Mouse (Mus musculus): ENCODE measurements at regions not wholly inside any gene's neighbourhood (a gene's known extent, or its start where the extent isn't known, plus 50 kb on each side); places are given as distances from the start of the nearest gene placed in this dataset.
A peak's percentile ranks its signal among the peaks of the same experiment; 100 is the strongest.

DNA sequence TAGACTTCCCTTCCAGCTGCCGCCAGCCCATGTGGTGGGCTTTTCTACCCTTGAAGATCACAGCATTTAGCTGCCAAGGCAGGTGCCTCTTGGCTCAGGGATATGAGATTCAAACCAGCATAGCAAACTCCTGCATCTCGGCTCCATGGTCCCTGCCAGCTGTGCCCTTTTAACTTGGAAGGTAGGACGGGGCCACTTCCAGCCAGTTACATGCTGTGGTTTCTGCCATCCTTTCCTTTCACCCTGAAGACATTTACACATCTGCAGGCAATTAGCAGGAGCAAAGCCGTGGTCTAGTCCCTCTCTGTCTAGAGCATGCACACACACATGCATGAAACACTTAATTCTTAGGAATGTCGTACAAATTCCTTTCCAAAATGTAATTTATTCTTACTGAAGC lies 64.1 kb upstream of the Sh3gl3 start:
- WGBS, result 39% methylated on average over 5 of the region's 5 CpGs
- H3K9ac ChIP-seq, result no peak overlapping the region
- DNase-seq (no peak), ATAC-seq (ENCODE audit: insufficient read depth) (no peak)
- TF ChIP-seq CTCF (IDR thresholded peaks at IDR 0.05; ENCODE audit: low read depth), result no peak
- H3K4me3 ChIP-seq (ENCODE audit: low read depth, low read length), result no peak overlapping the region
- no peak overlapping the region for H3K27ac ChIP-seq (ENCODE audit: low read depth)
- H3K4me2 ChIP-seq, result no peak overlapping the region
- H3K36me3 ChIP-seq (ENCODE audit: insufficient read depth), result no peaks in the 10 kb centered on the region
- no peaks in the 10 kb centered on the region for H3K4me1 ChIP-seq (ENCODE audit: insufficient read depth)
- H3K9me3 ChIP-seq (ENCODE audit: low read depth, low read length), result no peaks in the 10 kb centered on the region
- H3K27me3 ChIP-seq (ENCODE audit: insufficient read depth, low read length), result no peaks in the 10 kb centered on the region

DNA sequence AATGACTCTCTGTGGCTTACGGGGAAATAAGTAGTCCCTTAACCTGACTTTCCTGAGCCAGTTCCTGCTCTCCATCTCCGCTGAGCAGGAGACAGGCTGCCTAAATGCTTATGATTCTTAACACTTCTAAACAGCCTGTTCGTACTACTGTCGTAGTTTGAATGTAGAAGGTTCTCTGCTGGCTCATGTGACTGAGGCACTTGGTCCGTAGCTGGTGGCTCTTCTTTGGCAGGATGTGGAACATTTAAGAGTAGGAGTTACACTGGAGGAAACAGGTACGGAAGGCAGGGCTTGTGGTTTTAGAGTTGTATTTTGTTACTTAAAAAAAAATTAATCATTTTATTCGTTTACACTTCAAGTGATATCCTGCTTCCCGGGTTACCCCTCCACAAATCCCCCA lies 63.7 kb upstream of the Sh3gl3 start:
- no peaks in the 10 kb centered on the region for H3K36me3 ChIP-seq (ENCODE audit: insufficient read depth)
- H3K4me2 ChIP-seq, result no peak overlapping the region
- no peaks in the 10 kb centered on the region for H3K9me3 ChIP-seq (ENCODE audit: low read depth, low read length)
- WGBS, result 50% methylated on average over 8 of the region's 8 CpGs
- no peak overlapping the region for H3K27ac ChIP-seq (ENCODE audit: low read depth)
- H3K27me3 ChIP-seq (ENCODE audit: insufficient read depth, low read length), result no peaks in the 10 kb centered on the region
- no peak for ATAC-seq (ENCODE audit: insufficient read depth)
- no peak for DNase-seq
- no peak overlapping the region for H3K9ac ChIP-seq
- no peaks in the 10 kb centered on the region for H3K4me1 ChIP-seq (ENCODE audit: insufficient read depth)
- TF ChIP-seq CTCF (IDR thresholded peaks at IDR 0.05; ENCODE audit: low read depth), result no peak
- no peak overlapping the region for H3K4me3 ChIP-seq (ENCODE audit: low read depth, low read length)

DNA sequence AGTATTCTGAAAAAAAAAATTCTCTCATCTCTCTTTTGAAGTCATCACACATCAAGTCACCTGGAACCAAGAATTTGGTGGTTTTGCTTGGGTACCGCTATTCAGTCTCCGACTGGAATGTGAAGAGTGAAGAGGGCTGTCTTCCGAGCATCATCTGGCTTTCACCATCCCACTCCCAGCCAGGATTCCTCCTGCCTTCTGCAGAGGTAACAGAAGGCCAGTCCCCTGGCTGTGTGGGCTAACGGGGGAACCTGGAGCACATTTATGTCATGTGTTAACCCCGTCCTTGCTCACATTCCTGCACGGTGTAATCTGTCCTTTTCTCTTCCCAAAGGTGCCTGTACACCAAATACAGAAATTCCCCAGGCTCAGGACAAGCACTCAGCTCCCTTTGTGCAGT lies 61.6 kb upstream of the Sh3gl3 start:
- DNase-seq, result no peak
- no peaks in the 10 kb centered on the region for H3K27me3 ChIP-seq (ENCODE audit: insufficient read depth, low read length)
- 40% methylated on average over 6 of the region's 6 CpGs for WGBS

DNA sequence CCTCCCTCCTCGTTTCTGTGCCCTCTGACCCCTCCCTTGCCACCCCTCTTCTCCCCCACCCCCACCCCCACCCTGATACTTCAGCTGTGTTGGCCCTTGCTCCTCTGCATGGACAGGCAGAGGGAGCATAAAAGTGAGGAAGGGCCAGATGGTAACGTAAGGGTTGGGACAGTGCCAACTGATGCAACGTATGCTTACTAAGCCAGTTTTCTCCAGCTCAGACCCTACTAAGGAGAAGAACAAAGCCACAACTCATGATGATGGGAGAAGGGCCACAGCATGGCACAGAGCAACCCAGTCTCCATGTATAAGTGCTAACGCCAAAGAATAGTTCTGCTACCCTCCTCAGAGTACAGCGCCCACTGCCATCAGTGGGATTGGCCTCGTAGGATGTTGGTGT lies 58.0 kb upstream of the Sh3gl3 start:
- no peaks in the 10 kb centered on the region for H3K9me3 ChIP-seq (ENCODE audit: low read depth, low read length)

More for the DNA sequence above, 61.6 kb upstream of the Sh3gl3 start:
- Histone ChIP-seq H3K4me1 (ENCODE audit: insufficient read depth) (no peaks in the 10 kb centered on the region), H3K4me2 (no peak overlapping the region), H3K4me3 (ENCODE audit: low read depth, low read length) (no peak overlapping the region), H3K9ac (no peak overlapping the region), H3K9me3 (ENCODE audit: low read depth, low read length) (no peaks in the 10 kb centered on the region), H3K36me3 (ENCODE audit: insufficient read depth) (no peaks in the 10 kb centered on the region), H3K27ac (ENCODE audit: low read depth) (no peak overlapping the region)
- no peak for ATAC-seq (ENCODE audit: insufficient read depth)
- TF ChIP-seq CTCF (IDR thresholded peaks at IDR 0.05; ENCODE audit: low read depth), result no peak

DNA sequence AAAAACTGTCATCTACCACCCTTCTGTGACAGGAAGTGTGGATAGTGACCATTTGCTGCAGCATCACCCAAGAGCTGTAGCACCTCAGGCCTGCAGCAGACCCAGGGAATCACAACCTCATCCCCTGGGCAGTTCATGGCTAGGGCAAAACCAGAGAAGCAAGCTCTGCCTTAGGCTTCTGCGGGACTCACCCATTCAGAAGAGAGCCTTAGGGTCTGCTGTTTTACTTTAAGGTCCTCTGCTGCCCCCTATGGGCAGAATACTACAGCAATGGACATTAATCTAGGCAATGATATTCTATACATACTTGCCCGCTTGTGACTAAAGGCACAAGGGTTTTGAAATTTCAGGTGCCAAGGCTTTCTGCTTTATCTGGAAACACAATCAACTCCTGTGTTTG lies 54.4 kb upstream of the Sh3gl3 start:
- Histone ChIP-seq H3K4me2 (no peak overlapping the region), H3K9ac (no peak overlapping the region), H3K36me3 (ENCODE audit: insufficient read depth) (no peaks in the 10 kb centered on the region), H3K4me3 (ENCODE audit: low read depth, low read length) (no peak overlapping the region), H3K27ac (ENCODE audit: low read depth) (no peak overlapping the region), H3K4me1 (ENCODE audit: insufficient read depth) (no peaks in the 10 kb centered on the region), H3K27me3 (ENCODE audit: insufficient read depth, low read length) (no peaks in the 10 kb centered on the region), H3K9me3 (ENCODE audit: low read depth, low read length) (no peaks in the 10 kb centered on the region)
- DNase-seq, result peak; percentile 96
- TF ChIP-seq CTCF (IDR thresholded peaks at IDR 0.05; ENCODE audit: low read depth), result peak; percentile 89
- ATAC-seq (ENCODE audit: insufficient read depth), result peak; percentile 52; the same call in 1 of the 2 replicates
- WGBS, result 6% methylated on average over 2 of the region's 2 CpGs

More for the DNA sequence above, 58.0 kb upstream of the Sh3gl3 start:
- peak; percentile 14 for DNase-seq
- H3K4me1 ChIP-seq (ENCODE audit: insufficient read depth), result no peaks in the 10 kb centered on the region
- H3K4me3 ChIP-seq (ENCODE audit: low read depth, low read length), result no peak overlapping the region
- TF ChIP-seq CTCF (IDR thresholded peaks at IDR 0.05; ENCODE audit: low read depth), result no peak
- no peak overlapping the region for H3K4me2 ChIP-seq
- no peaks in the 10 kb centered on the region for H3K36me3 ChIP-seq (ENCODE audit: insufficient read depth)
- no peaks in the 10 kb centered on the region for H3K27me3 ChIP-seq (ENCODE audit: insufficient read depth, low read length)
- H3K27ac ChIP-seq (ENCODE audit: low read depth), result no peak overlapping the region
- 69% methylated on average over 6 of the region's 6 CpGs for WGBS
- no peak overlapping the region for H3K9ac ChIP-seq
- ATAC-seq (ENCODE audit: insufficient read depth), result no peak

DNA sequence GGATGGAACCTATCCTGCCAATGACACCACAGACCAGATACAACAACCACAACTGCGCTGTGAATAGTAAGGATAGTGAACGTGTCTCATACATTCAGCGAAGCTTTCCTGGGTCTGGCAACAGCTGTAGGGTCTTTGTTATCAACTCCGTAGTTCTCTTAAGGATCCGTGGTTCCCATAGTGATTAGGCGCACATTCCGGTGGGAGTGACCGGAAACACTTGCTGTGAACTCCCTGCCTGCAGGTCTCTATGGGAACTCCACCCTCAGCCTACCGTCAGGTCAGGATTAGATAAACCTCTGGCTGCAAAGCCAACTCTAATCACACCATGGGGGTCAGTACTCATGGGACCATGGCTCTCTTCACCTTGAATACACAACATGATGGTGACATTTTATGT lies 53.8 kb upstream of the Sh3gl3 start:
- no peak for ATAC-seq (ENCODE audit: insufficient read depth)
- WGBS, result 39% methylated on average over 9 of the region's 9 CpGs
- H3K9me3 ChIP-seq (ENCODE audit: low read depth, low read length), result no peaks in the 10 kb centered on the region
- DNase-seq, result no peak
- no peaks in the 10 kb centered on the region for H3K36me3 ChIP-seq (ENCODE audit: insufficient read depth)
- H3K27me3 ChIP-seq (ENCODE audit: insufficient read depth, low read length), result no peaks in the 10 kb centered on the region
- H3K9ac ChIP-seq, result no peak overlapping the region
- no peak overlapping the region for H3K27ac ChIP-seq (ENCODE audit: low read depth)
- TF ChIP-seq CTCF (IDR thresholded peaks at IDR 0.05; ENCODE audit: low read depth), result no peak
- no peak overlapping the region for H3K4me2 ChIP-seq
- H3K4me3 ChIP-seq (ENCODE audit: low read depth, low read length), result no peak overlapping the region
- H3K4me1 ChIP-seq (ENCODE audit: insufficient read depth), result no peaks in the 10 kb centered on the region

DNA sequence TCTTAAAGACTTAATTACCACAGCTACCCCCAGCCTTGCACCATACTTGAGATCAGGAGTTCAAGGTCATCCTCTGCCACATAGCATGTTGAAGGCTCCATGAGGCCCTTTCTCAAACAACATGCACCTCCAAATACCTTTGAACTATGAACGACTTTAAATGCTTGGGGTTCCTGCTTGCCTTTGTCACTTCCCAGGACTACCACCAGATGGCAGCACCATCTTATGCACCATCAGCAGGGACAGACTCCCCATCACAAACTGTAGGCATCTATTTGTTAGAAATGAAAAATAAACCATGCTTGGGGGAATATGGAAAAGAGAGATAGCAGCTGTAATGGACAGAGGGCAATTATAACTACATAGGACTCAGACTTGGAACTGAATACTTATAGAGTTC lies 51.9 kb upstream of the Sh3gl3 start:
- 0% methylated on average over 1 of the region's 1 CpGs for WGBS
- no peak overlapping the region for H3K4me3 ChIP-seq (ENCODE audit: low read depth, low read length)
- no peak for ATAC-seq (ENCODE audit: insufficient read depth)
- no peaks in the 10 kb centered on the region for H3K9me3 ChIP-seq (ENCODE audit: low read depth, low read length)
- H3K4me1 ChIP-seq (ENCODE audit: insufficient read depth), result no peaks in the 10 kb centered on the region
- DNase-seq, result peak; percentile 81
- no peak overlapping the region for H3K27ac ChIP-seq (ENCODE audit: low read depth)
- H3K9ac ChIP-seq, result no peak overlapping the region
- peak; percentile 96 for TF ChIP-seq CTCF (IDR thresholded peaks at IDR 0.05; ENCODE audit: low read depth)
- no peak overlapping the region for H3K4me2 ChIP-seq
- H3K27me3 ChIP-seq (ENCODE audit: insufficient read depth, low read length), result no peaks in the 10 kb centered on the region
- H3K36me3 ChIP-seq (ENCODE audit: insufficient read depth), result no peaks in the 10 kb centered on the region
